In the genomic region with DNA sequence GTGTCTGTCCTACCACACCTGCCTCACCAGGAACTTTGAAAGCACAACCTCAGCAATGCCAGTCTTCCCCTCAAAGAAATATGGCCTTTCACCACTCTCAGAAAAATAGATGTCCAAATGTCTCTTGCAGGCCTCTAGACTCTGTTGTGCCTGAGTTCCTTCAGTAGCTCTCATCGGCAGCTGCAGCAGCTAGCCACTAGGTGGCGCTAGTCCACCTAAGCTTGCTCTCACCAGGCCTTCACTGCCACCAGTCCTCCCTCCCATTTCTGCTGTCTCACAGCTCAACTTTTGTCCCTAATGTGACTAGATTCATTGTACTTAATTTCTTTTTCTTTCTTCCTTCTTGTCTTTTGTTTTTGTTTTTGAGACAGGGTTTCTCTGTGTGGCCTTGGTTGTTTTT, we compare ENCODE assay signal across 8 mouse cellular contexts. TPM values are rescaled to one million over a fixed set of nuclear protein-coding genes. Genes with fewer than 3 reads are reported as not detected.
DNase-seq lines count a peak whose midpoint lies in the region; ATAC-seq and TF ChIP-seq lines count a peak whose summit lies in the region.

No protein-coding gene starts in this region.

- peaks cover 36% of the 10 kb centered on the region for H3K4me1 ChIP-seq in forebrain, embryonic 10.5 days
- peaks cover 32% of the 10 kb centered on the region for H3K4me1 ChIP-seq in forebrain, embryonic 12.5 days
- H3K4me1 ChIP-seq in bone marrow macrophage, adult 2 months (ENCODE audit: control insufficient read depth, insufficient read depth, low read length) = peaks cover 11% of the 10 kb centered on the region
- no peaks in the 10 kb centered on the region for H3K4me1 ChIP-seq in embryonic fibroblast, embryonic 13.5 days (ENCODE audit: control insufficient read depth, insufficient read depth, low read length)

- H3K9ac ChIP-seq in forebrain, embryonic 12.5 days = no peak overlapping the region

- H3K27ac ChIP-seq in forebrain, embryonic 10.5 days = no peak overlapping the region
- no peak overlapping the region for H3K27ac ChIP-seq in forebrain, embryonic 12.5 days
- H3K27ac ChIP-seq in bone marrow macrophage, adult 2 months (ENCODE audit: insufficient read depth, low read depth, low read length) = peak overlapping the region; percentile 6; the same call in 1 of the 2 replicates
- no peak overlapping the region for H3K27ac ChIP-seq in embryonic fibroblast, embryonic 13.5 days (ENCODE audit: insufficient read depth, low read length)

- TF ChIP-seq CTCF in bone marrow macrophage, adult 2 months (IDR thresholded peaks at IDR 0.05; ENCODE audit: low read depth, low read length) = peak; percentile 84
- peak; percentile 96 for TF ChIP-seq CTCF in embryonic fibroblast, embryonic 13.5 days (IDR thresholded peaks at IDR 0.05; ENCODE audit: borderline replicate concordance, insufficient read depth, low read length)

- intact Hi-C loops in heart, postnatal 36 days (cut with DNase I) = loop anchor here (1.0 to 2.0 kb wide), 2 partner anchors 42 to 95 kb away; no protein-coding TSS in a partner anchor

- peak; percentile 79 for DNase-seq in forebrain, embryonic 10.5 days (ENCODE audit: extremely low spot score, low spot score)
- peak; percentile 73 to 80 for DNase-seq in heart, postnatal 36 days
- peak; percentile 76 to 87 for DNase-seq in layer of hippocampus, postnatal 14 days (ENCODE audit: low spot score in 2 of 2)
- DNase-seq in lung, postnatal 4 days = peak; percentile 82 to 86
- DNase-seq in skeletal muscle tissue, adult 2 months (ENCODE audit: low read depth, low spot score) = peak; percentile 82

- no peaks in the 10 kb centered on the region for H3K27me3 ChIP-seq in forebrain, embryonic 10.5 days (ENCODE audit: poor library complexity, severe bottlenecking)
- no peaks in the 10 kb centered on the region for H3K27me3 ChIP-seq in forebrain, embryonic 12.5 days

- WGBS in forebrain, embryonic 10.5 days = 2% methylated on average over 2 of the region's 2 CpGs
- WGBS in forebrain, embryonic 12.5 days = 0% methylated on average over 2 of the region's 2 CpGs

- peak overlapping the region; percentile 25; the same call in 1 of the 2 replicates for H3K4me3 ChIP-seq in forebrain, embryonic 10.5 days
- no peak overlapping the region for H3K4me3 ChIP-seq in forebrain, embryonic 12.5 days (replicated peaks)
- H3K4me3 ChIP-seq in bone marrow macrophage, adult 2 months (ENCODE audit: insufficient read depth, low read length) = no peak overlapping the region
- H3K4me3 ChIP-seq in embryonic fibroblast, embryonic 13.5 days (ENCODE audit: insufficient read depth, low read length) = no peak overlapping the region

- no peak overlapping the region for H3K4me2 ChIP-seq in forebrain, embryonic 12.5 days

- TF ChIP-seq POLR2A in bone marrow macrophage, adult 2 months (IDR thresholded peaks at IDR 0.05; ENCODE audit: borderline replicate concordance, low read depth, low read length) = no peak
- no peak for TF ChIP-seq POLR2A in embryonic fibroblast, embryonic 13.5 days (IDR thresholded peaks at IDR 0.05; ENCODE audit: low read depth, low read length)

- no peaks in the 10 kb centered on the region for H3K9me3 ChIP-seq in forebrain, embryonic 10.5 days
- H3K9me3 ChIP-seq in forebrain, embryonic 12.5 days = no peaks in the 10 kb centered on the region

- no peak for ATAC-seq in forebrain, embryonic 12.5 days (ENCODE audit: low FRiP score)

- H3K36me3 ChIP-seq in forebrain, embryonic 10.5 days (replicated peaks) = peaks cover 66% of the 10 kb centered on the region
- H3K36me3 ChIP-seq in forebrain, embryonic 12.5 days (replicated peaks) = peaks cover 50% of the 10 kb centered on the region

RNA-seq across cellular contexts. Expression of gene Wdr83os, which starts 3.5 kb away (rescaled TPM):
- polyA plus RNA-seq in forebrain, embryonic 10.5 days (2016; fragmentation: Nextera tagmentation; extraction: Ambion mirVana) = 139 and 142 TPM in 2 replicates
- polyA plus RNA-seq in forebrain, embryonic 12.5 days (2016; fragmentation: Nextera tagmentation; extraction: Ambion mirVana) = 117 and 118 TPM in 2 replicates
- 90.2 and 113 TPM in 2 replicates for polyA plus RNA-seq in bone marrow macrophage, adult 2 months (2012; ENCODE audit: insufficient read depth, insufficient read length, missing spikeins)
- polyA plus RNA-seq in embryonic fibroblast, embryonic 13.5 days (2011; ENCODE audit: insufficient read length, low read depth, missing spikeins) = 133 and 144 TPM in 2 replicates
- 10 to 100 TPM; 37.4 to 42.2 TPM for total RNA-seq in heart, postnatal 36 days (2021)
- total RNA-seq in layer of hippocampus, postnatal 14 days (2021) = 10 to 100 TPM; 57.5 to 61.5 TPM

RNA-seq across cellular contexts. Expression of gene Wdr83, which starts 4.1 kb away (rescaled TPM):
- 58.4 and 63.3 TPM in 2 replicates for polyA plus RNA-seq in forebrain, embryonic 10.5 days (2016; fragmentation: Nextera tagmentation; extraction: Ambion mirVana)
- polyA plus RNA-seq in forebrain, embryonic 12.5 days (2016; fragmentation: Nextera tagmentation; extraction: Ambion mirVana) = 48.2 and 48.8 TPM in 2 replicates
- polyA plus RNA-seq in bone marrow macrophage, adult 2 months (2012; ENCODE audit: insufficient read depth, insufficient read length, missing spikeins) = 22.6 and 27.3 TPM in 2 replicates
- polyA plus RNA-seq in embryonic fibroblast, embryonic 13.5 days (2011; ENCODE audit: insufficient read length, low read depth, missing spikeins) = 19.5 and 22.2 TPM in 2 replicates
- total RNA-seq in heart, postnatal 36 days (2021) = 10 to 100 TPM; 33.3 to 34.2 TPM
- total RNA-seq in layer of hippocampus, postnatal 14 days (2021) = 10 to 100 TPM; 26.3 to 34.6 TPM

RNA-seq across cellular contexts. Expression of gene Dhps, which starts 5.4 kb away (rescaled TPM):
- polyA plus RNA-seq in forebrain, embryonic 10.5 days (2016; fragmentation: Nextera tagmentation; extraction: Ambion mirVana) = 67.2 and 68.5 TPM in 2 replicates
- 74.2 and 82.3 TPM in 2 replicates for polyA plus RNA-seq in forebrain, embryonic 12.5 days (2016; fragmentation: Nextera tagmentation; extraction: Ambion mirVana)
- polyA plus RNA-seq in bone marrow macrophage, adult 2 months (2012; ENCODE audit: insufficient read depth, insufficient read length, missing spikeins) = 36.7 and 44.9 TPM in 2 replicates
- 36.1 and 36.7 TPM in 2 replicates for polyA plus RNA-seq in embryonic fibroblast, embryonic 13.5 days (2011; ENCODE audit: insufficient read length, low read depth, missing spikeins)
- 10 to 100 TPM; 27.0 to 27.4 TPM for total RNA-seq in heart, postnatal 36 days (2021)
- total RNA-seq in layer of hippocampus, postnatal 14 days (2021) = 10 to 100 TPM; 63.8 to 67.4 TPM

RNA-seq across cellular contexts. Expression of gene Man2b1, which starts 6.1 kb away (rescaled TPM):
- 21.9 and 24.1 TPM in 2 replicates for polyA plus RNA-seq in forebrain, embryonic 10.5 days (2016; fragmentation: Nextera tagmentation; extraction: Ambion mirVana)
- polyA plus RNA-seq in forebrain, embryonic 12.5 days (2016; fragmentation: Nextera tagmentation; extraction: Ambion mirVana) = 14.9 and 17.8 TPM in 2 replicates
- 390 and 469 TPM in 2 replicates for polyA plus RNA-seq in bone marrow macrophage, adult 2 months (2012; ENCODE audit: insufficient read depth, insufficient read length, missing spikeins)
- polyA plus RNA-seq in embryonic fibroblast, embryonic 13.5 days (2011; ENCODE audit: insufficient read length, low read depth, missing spikeins) = 45.5 and 51.3 TPM in 2 replicates
- total RNA-seq in heart, postnatal 36 days (2021) = 10 to 100 TPM; 31.0 to 31.3 TPM
- 10 to 100 TPM; 39.6 to 42.7 TPM for total RNA-seq in layer of hippocampus, postnatal 14 days (2021)

RNA-seq across cellular contexts. Expression of gene Gm5741, which starts 9.2 kb away (rescaled TPM):
- not detected in 2 replicates for polyA plus RNA-seq in forebrain, embryonic 10.5 days (2016; fragmentation: Nextera tagmentation; extraction: Ambion mirVana)
- polyA plus RNA-seq in forebrain, embryonic 12.5 days (2016; fragmentation: Nextera tagmentation; extraction: Ambion mirVana) = 1.3 TPM in 1 of 2 replicates, not detected in the other
- not detected in 2 replicates for polyA plus RNA-seq in bone marrow macrophage, adult 2 months (2012; ENCODE audit: insufficient read depth, insufficient read length, missing spikeins)
- polyA plus RNA-seq in embryonic fibroblast, embryonic 13.5 days (2011; ENCODE audit: insufficient read length, low read depth, missing spikeins) = not detected in 2 replicates
- not detected for total RNA-seq in heart, postnatal 36 days (2021)
- total RNA-seq in layer of hippocampus, postnatal 14 days (2021) = not detected
